Mouse (Mus musculus): ENCODE measurements around the gene Il16.

Il16 gene

DNA sequence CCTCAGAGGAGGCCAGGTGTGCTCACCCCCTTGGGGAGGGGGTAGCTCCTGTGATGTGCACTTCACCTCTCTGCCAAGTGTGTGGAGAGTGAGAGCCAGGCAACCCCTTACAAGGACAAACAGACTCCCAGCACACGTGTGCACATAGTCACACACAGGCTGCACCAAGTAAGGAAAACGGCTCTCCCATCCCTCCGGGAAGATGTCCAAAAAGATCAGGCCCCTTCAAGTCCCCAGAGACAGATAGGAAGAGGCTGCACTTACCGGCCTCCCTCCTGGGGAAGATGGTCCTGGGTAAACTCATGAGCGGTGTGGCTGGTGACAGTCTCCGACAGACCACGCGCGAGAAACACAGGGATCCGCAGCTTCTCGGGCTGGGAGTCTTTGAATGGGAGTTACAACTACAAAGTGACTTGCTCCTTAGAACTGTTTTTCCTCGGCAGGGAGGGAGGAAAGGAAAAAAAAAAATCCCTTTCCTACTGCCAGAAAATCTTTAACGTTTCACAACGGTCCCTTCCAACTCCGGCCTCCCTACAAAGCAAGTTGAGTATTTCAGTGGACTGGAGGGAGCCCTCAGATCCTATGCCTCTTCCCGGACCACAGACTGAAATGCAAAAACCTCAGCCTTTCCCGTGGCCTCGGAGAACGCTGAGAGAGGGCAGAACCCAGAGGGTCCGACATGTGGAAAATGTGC, at the start of gene Il16:
Gene Il16 (minus strand): TSS at position 314 of the 694 bp plus-strand sequence.
- DNase-seq (ENCODE audit: low read depth): no peak

DNA sequence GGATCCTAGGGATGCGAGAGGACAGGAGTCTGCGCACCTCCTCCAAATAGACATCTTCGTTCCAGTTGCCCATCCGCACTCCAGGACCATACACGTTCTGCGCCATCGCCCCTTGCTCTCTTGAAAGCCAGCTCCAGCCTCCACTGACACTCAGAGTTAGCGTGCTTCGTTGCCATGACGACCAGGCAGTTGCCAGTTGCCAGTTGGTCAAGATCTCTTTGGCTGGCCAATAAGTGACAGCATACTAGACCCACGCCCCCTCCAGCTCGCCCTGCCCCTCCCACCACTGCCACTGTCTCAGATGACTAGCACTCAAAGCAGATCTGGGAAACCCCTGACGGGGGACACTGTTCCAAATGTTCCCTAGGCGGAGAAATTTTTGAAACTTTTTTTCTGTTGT, 49.2 kb upstream of the Il16 start, which contains the start of gene Cfap161:
Gene Cfap161 (minus strand): TSS at position 176 of the 400 bp plus-strand sequence.
- no peak for DNase-seq (ENCODE audit: low read depth)

DNA sequence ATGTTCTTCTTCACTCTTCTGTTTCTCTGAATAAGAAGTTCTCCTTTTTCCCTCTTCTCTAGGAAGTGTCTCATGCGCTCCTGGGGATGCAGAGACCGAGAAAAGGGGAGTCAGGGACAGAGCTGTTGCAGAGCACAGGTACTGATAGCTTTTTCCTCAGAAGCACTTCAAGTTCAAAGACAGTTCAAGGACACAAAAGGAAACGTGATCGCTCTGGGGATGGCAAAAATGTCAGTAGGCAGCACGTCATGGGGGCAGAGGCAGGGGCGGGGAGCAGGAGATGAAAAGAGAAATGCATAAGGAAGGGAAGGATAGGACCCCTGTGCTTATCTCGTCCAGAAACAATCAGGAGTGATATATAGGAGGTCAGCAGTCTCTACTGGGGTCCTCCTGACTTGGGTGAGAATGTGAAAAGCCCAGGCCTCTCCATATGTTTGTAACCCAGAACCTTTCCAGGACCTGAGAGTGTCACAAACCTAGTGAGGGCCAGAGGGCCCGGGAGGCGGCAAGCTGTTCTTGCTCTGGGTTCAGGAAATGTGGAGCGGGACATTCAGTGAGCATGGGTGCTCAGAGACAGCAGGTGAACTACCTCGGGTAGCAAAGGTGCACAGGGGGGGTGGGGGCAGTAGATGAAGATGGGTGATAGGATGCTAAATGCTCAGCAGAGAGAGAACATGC, 48.6 kb upstream of the Il16 start:
- DNase-seq (ENCODE audit: low read depth): no peak

DNA sequence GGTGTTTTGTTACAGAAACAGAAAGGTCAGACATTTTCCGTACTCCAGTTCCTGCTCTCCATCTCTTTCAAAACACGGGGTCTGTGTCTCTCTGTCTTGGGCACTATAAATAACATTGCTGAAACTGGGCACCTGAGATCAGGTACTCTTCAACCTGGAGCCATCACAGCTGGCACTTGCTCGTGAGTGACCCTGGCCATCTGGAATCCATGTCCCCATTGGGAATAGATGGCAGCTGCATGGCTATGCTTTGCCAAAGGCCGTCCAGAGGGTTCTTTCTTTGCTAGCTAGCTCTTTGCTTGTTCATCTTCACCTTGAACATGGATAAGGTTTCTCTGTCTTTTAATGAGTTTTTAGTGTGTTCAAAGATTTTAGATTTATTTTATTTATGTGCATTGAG, 35.4 kb upstream of the Il16 start:
- no peak for DNase-seq (ENCODE audit: low read depth)

DNA sequence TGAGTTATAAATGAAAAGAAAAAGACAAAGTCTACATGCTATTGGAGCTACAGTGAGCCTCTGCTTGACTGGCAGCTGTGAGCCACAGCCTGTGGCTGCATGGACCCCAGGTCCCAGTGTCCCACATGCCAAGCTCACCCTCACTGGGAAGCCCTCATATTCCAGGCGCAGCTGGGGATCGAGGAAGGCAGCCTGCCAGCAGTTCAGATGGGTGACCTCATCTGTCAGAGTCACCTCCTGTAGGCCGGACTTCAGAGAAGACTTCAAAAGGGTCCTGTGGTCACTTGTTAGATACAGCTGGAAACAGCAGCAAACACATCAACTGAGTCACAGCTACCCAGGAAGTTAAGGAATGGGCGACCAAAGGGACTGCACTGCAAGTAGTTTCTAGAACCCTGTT, 34.5 kb upstream of the Il16 start:
- no peak for DNase-seq (ENCODE audit: low read depth)

DNA sequence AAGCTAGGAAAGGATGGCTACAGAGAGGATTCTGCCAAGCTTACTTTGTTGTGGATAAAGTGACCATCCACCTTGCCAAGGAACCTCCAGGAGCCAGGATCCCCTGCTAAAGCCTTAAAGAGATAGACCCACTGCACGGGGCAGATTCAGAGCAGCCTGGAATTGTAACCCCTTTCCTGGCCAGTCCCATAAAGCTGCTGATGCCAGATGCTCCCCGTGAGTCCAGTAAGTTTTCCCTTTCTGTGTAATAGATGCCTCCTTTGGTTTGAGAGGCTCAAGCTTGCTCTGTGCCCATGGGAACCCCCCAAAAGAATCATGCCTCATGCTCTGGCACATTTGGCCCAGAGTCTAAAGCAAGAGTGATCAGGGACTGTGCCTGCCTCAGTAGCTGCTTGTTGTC, 33.5 kb upstream of the Il16 start:
- DNase-seq (ENCODE audit: low read depth): no peak

DNA sequence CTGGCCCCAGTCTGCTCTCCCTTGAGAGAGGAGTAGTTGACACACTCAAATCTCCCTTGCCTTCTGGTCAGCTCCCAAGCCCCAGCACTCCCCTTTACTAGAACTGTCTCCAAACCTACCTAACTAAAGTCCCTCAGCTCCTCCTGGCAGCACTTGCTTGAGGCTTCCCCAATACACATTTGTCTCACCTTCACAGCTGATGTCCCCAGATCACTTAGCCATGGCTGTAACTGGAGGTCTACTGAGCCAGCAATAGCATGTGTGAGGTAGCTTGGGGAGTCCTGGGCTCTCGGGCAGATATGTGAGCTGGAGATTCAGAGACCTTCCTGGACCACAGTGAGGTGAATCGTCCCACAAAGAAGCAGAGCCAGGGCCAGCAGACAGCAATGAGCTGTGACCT, 33.0 kb upstream of the Il16 start:
- no peak for DNase-seq (ENCODE audit: low read depth)

DNA sequence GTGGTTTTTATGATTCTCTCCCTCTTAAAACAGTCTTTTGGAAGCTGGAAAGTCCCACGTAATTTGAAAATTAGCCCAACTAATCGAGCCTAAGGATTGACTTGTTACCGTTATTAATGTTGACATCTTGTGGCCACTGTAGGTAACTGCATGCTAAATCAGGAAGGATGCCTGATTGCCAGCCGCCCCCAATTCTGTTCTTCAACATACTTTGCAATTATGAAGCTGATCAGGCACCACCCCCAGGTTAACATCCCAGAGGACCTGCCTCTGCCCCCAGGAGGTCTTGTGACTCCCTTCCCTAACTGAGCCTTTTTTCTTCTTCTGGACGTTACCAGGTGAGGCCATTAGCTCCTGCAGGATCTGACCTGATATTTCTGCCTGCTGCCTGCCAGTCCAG, 29.2 kb upstream of the Il16 start:
- peak; percentile 52 for DNase-seq (ENCODE audit: low read depth)

DNA sequence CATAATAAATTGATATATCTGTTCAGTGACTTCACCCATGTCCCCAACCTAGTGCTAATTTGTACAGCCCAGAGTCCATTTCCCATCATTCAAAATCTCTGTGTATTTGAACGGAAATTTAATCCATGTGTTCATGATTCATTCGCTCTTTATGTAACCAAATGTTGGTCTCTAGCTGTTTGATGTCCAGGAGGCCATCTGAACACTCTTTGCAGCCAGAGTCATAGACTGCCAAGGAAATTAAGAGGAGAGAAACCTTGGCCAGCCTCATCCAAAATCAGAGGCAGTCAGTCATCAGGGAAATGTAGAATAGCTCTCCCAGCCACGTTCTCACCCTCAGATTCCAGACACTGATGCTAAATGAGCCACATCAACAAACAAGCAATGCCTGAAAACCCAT, 18.1 kb upstream of the Il16 start:
- no peak for DNase-seq (ENCODE audit: low read depth)

DNA sequence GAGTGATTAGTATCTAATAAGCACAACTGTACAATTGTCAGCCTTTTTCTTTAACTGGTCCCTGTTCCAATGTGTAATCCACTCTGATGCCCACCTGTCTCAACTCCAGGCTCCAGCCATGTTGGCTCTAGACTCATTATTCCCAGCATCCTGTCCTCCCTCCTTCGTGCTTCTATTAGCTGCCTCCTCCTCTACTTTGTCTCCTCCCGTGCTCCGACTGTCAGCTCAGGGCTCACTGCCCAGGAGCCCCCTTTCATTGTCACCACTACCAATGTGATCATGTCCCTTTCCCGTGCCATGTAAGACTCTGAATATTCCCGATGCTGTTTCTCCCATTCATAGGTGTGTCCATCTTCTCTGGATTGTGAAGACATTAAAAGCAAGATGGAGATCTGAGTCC, 16.8 kb upstream of the Il16 start:
- no peak for DNase-seq (ENCODE audit: low read depth)

DNA sequence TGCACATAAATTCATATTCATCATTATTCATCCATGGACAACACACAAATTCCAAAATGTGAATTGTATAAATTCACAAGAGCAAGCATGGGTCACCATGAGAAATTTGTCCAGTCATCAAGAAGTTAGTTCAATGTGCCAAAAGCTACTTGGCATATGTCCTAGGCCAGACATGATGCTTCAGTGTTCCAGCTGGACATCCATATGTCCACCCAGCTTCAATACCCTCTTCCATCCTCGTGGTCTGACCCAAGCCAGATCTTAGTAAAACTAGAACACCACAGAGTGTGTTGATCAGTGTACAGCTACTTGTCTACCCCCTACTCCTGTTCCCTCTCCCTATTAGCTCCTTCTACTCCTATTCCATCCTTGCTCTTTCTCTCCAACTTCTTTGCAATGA, 5.5 kb upstream of the Il16 start:
- no peak for DNase-seq (ENCODE audit: low read depth)

DNA sequence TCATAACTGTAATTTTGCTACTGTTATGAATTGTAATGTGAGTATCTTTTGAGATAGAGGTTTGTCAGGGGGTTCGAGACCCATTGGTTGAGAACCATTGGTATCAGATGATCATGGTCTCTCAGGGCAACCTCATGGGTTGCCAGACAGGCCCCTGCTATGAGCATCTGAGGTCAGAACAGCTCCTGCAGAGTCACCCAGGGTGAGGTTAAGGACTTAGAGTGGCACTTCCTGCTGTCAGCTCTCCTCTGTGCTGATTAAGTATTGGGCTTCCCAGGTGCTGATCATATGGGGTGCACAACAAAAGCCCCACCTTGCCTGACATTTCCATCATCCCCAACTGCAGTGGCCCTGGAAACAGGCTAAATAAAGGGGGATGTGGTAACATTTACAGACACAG, 2.9 kb upstream of the Il16 start:
- DNase-seq (ENCODE audit: low read depth): peak; percentile 33

DNA sequence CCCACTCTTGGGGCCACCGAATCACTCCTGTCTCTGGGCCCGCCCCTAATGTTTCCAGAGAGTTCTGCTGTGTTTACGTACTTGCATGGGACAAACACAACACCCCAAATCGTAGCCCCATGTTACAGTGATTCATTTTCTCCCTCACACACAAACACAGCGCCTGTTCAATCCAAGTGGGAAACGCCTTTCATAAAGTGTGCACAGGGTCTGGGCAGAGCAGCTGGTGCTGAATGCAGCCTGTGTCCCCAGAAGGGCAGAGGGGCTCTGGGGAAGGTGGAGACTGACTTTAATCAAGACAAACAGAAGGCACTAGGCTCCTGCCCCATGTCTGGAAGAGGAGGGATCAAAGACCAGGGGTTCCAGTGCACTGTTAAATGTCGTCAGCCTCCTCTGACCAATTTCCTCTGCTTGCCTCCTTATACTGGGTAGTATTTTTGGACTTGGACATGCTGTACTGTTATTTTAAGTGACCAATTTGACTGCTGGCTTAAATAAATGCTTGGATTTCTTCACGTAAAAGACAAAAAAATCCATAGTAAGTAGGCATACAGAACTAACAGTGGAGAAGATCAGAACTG, 671 bp upstream of the Il16 start:
- DNase-seq (ENCODE audit: low read depth): no peak

DNA sequence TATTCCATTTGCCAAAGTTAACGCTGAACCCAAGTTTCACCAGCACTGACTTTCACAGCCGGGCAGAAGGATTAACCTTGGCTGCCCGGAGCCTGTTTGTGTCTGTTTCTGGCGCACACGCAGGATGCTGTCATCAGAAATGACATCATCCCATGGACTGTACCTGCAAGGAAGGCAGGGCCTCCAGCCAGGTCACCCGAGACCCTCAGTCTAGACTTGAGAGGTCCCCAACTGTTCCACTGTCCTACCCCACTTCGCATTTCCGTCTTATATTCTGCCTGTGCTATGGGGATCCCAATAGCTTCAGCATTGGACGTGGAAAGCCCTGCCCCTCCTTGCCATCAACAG, 487 bp downstream of the Il16 start:
- no peak for DNase-seq (ENCODE audit: low read depth)

DNA sequence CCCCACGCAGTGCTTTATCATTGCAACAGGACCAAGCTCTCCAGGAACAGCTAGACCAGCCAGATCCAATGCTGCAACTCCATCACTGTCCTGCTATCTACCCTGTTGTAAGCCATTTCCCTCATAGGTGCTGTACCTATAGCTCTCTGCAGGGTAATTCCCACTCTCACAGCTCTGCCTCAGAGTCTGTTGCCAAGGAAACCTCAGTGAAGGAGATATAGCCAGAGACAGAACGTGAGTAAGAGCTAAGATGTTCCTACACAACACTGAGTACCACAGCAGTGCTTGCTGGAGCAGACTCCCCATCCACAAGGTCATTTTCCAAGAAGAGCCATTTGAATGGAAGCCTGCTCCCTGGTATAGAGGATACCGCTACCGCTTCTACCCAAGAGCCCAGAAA, 1.3 kb downstream of the Il16 start:
- peak; percentile 21 for DNase-seq (ENCODE audit: low read depth)

DNA sequence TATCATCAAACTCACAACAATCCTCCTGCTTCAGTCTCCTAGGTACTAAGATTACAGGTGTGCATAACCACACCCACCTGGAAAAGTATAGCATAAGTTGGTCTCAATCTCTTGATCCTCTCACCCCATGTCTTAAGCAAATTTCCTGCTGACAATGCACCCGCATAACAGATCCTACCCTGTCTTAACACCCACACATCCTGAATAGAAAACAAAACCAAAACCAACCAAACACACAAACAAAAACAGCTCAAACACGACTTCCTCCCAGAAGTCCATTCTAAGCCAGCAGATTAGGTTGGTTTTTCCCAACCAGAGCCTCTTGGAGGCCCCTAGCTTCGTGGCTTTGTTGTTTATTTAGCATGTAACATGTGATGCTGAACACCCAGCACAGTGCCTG, 2.8 kb downstream of the Il16 start:
- peak; percentile 84 for DNase-seq (ENCODE audit: low read depth)

DNA sequence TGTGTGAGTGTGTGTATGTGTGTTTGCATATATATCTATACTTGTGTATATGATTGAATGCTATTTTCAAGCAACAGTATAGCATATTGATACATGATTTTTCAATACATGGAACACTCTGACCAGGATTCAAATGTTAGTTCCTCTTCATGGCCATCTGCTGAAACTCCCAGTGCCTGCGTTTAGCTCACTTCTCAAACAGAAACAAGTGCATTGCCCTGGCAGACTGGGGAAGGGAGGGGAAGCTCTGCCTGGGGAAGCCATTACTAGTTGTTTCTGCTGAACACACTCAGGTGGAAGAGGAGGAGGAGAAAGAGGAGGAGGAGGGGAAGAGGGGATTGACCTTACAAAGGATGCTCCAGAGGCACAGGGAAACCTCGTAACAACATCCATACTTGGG, 3.5 kb downstream of the Il16 start:
- DNase-seq (ENCODE audit: low read depth): peak; percentile 21

DNA sequence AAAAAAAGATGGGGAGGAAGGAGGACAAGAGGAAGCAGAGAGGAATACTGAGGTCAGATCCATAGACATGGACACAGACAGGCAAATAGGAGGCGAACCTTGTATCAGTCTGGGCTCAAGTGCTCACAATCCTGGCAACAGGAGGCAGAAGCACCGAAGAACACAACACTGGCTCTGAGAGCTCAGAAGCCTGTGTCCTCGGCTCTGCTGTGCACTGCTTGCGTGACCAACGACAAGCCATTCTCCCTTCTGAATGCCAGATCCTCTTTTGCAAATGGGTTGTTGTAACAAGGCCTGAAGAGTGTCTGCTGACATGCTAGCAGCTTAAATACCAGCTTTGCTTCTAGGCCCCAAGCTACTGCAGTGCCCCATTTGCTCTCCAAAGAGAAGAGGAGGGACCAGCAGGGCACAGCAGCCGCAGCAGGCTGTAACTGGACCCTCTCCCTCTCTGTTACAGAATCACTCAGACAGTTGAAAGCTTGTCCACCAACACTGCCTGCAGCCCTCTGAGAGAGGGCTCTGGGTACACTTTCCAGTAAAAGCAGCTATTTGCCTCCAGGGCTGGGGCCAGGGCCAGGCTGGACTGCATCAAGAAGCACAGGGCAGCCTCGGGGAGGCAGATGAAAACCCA, 5.7 kb downstream of the Il16 start:
- no peak for DNase-seq (ENCODE audit: low read depth)

DNA sequence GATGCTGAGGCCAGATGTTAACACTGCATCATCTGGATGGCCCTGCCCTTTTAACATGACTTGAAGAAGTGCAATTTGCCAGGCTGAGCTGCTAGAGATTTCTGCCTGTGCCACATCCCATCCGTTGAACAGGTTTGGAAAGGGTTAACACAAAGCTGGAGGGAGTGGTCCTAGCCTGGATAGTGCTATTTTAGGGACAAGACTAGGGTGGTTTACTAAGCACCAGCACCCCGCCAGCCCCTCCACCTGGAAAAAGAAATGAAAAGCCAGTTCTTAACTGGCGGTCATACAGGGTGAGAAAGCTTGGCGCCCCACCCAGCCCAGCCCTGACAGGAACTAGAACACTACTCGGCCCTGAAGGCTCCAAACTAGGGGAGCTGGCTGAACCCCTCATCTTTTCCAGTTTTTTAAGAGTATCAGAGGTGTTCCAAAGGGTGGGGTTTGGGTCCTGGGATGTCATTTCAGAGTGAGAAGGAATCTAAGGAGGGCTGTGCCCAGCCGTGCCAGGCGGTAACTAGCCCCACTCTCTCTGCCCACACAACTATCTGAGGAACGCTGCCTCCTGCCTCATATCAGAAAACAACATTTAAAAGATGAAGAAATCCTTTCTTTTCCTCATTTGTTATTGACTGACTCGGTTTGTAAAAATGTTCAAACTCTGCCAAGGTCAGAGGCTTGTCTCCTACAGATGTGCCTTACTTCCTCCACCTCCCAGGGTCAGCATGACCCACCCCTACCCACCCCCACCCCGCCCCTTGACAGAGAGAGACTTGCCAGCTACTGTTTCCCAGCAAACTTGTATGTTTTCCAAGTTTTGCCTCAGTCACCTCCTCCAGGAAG, 6.7 kb downstream of the Il16 start:
- no peak for DNase-seq (ENCODE audit: low read depth)

DNA sequence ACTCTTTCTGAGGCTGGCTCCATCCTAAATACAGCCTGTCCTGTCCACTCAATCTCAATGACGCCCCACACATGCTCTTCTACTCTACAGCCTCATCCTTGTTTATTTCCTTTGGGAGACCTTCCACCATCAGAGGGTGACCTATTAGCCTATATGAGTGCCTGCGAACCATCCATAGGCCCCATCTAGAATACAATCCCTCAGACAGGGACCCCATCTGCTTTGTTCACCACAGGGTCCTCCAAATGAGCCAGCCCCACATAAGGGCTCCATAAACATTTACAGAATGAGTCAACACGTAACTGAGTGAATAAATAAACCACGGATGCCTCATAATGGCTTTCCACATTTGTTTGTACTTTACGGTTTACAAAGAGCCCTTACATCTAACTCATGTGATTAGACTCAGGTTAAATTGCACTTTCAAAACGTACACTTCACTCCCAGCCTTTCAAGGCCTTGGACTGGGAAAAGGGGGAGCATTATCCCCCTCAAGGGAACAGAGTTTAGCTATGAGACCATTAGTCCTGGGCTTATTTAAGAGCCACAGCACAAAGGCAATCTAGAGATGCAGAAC, 7.5 kb downstream of the Il16 start:
- no peak for DNase-seq (ENCODE audit: low read depth)

DNA sequence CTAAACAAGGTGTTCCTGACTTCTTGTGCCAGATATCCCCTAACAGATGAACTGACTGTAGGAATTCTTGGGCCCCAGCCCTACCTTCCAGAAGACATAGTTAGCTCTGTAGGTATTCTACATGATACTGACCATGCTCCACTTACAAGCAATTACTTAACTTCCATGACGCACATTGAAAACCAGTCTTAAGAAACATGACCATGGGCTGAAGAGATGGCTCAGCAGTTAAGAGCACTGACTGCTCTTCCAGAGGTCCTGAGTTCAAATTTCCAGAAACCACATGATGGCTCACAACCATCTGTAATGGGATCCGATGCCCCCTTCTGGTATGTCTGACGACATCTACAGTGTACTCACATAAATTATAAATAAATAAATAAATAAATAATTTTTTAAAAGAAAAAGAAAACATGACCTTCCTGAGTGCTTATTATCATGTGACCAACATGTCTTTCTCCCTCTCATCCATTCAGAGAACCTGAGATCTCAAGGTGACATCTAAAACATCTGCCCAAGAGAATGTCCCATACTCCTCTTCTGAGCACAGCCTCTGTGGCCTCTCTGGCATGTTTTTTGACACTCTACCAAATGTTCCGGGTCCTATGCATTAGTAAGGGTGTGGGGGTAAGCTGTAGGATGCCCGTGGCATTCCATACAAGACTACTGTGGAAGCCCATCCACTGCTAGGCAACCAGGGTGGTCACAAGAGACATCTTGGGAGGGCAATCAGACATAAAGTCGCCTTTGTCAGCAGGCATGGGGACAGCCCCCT, 9.0 kb downstream of the Il16 start:
- DNase-seq (ENCODE audit: low read depth): no peak
